Mouse (Mus musculus): ENCODE results near the gene Slx4ip.

DNA sequence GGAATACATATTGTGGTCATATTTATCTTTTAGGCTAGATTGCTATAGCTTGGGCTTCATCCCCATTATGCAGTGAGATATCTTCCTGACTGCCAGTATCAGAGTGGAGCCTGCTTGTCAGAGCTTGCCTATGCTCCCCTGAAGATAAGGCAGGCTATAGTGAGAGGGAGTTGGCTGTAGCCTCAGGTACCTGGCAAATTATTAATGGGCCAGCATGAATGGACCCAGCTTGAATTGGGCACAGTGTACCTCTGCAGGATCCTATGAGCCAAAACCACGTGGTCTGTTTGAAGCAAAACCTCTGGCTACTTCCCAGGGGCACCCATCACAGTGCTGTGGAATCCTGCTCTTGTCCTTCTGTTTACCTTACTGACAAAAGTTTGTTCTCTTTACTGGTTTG lies 61.2 kb downstream of the Slx4ip start:
- TF ChIP-seq CTCF (IDR thresholded peaks at IDR 0.05; ENCODE audit: borderline replicate concordance, insufficient read depth, low read depth, low read length): no peak
- no peak for TF ChIP-seq POLR2A (IDR thresholded peaks at IDR 0.05; ENCODE audit: borderline replicate concordance, insufficient read depth, low read length)
